Mouse (Mus musculus): ENCODE data around the gene 4933434E20Rik. TPM values are rescaled to one million over a fixed set of nuclear protein-coding genes. Genes with fewer than 3 reads are reported as not detected.

The 4933434E20Rik gene
- polyA plus RNA-seq (2012; ENCODE audit: low replicate concordance): 1.9 and 19.3 TPM in 2 replicates

DNA sequence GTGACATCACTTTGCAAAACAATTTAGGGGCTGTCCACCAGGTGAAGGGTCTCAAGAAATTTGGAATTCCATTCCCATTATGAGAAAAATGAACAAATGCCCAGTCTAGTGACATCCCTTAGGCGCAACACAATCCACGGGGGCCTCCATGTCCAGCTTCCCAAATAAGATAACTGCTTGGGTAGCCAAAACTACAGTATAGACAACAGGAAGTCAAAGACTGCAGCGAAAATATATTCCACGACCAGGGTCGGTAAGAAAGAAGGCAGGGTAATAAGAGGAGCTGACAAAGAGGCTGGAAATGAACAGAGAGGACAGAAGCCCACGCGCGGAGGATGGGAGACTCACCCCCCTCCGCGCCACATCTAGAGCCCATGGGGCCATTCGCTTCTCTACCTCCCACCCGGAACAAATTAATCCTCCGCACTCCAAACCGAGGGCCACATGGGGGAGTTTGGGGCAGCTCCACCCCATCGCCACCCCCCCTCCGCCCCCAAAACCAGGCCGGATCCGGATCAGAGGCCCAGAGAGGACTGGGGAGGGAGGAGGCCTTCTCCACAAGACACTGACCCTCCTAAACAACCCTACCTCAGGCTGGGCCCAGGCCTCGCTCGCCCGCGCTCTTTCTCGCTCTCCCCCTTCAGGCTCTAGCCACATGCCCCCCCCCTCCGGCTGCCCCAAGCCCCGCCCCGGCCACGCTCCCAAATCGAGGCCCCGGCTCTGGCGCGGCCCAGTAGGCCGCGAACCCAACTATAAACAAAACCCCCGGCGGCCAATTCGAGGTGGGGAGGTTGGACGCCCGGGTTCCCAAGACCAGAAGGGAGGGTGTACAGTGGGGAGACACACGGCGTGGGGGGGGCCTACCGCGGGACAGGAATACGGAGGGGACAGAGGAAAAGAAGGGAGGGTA, at the start of gene 4933434E20Rik:
4933434E20Rik (plus strand) TSS at position 196 of the 910 bp plus-strand sequence.

DNA sequence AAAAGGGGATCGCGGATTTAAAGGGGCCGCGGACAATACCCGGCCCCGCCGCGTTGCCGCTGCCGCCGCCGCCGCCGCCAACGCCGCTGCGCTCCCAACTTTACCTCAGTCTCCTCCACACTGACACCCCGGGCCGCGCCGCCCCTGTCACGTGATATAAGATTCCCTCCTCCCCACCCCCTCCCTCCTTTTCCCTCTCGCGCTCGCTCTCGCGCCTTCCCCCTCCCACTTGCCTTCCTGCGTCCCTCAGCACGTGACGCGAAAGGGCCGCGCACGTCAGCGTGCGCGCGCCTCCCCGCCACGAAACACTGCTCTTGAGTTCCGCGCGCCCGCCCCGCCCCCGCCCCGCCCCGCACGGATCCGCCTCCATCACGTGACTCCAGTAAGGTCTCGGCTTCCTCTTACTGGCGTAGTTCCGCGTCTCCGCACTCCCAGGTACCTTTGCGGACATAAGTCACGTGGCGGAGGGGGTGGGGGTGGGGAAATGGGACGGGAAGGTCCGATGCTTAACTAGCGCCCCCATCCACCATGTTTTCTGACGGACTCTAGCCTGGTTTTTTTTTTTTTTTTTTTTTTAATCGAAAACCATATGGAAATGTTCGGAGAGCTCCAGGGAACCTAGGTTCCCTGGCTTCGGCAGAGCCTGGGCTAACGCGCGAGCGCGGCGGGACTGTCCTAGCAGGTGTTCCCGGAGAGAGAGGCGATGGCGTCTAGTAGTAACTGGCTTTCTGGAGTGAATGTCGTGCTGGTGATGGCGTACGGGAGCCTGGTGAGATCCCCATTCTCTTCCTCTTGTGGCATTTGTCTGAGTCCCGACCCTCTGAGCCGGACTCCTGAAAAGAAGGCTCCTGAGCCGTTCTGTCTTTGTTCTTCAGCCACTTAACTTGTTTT, 1.2 kb downstream of the 4933434E20Rik start, which contains the start of gene Ubap2l:
Ubap2l (minus strand) TSS at position 278 of the 891 bp plus-strand sequence.

DNA sequence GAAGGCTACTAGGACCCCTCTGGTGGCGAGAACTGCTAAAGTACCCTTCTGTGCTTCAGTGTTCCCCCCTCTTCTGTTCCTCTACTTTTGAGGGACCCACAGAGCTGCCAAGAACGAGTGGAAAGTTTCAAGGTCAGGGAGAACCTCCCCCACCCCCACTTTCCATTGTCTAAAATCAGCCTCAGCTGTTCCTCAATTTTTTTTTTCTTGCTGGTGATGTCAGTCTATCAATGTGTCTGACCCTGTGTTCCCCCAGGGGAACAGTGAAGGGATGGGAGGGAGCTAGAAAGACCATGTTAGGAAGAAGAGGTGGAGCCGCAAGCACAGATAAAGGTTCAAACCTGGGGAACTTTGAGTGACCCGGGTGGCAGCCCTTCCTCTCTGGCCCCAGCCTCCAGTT, 20.9 kb downstream of the 4933434E20Rik start, which contains the start of gene Tpm3:
Tpm3 (plus strand) TSS at position 356 of the 400 bp plus-strand sequence.

DNA sequence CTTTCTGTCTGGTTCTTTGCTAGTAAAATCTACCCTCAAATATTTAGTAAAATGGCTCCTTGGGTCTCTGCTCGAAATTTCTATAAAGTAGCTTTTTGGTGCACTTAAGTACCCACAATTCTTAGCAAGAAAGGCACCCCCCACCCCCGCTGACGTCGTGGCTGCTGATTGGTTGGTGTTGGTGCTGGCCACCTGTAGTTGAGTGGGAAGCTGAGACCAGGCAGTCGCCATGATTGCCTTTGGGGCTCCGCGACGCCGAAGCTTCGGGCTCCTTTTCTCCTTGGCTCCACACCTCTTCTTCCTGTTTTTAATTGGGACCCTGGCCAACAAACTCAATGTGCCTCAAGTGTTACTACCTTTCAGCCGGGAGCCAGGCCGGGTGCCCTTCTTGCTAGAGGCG, 52.5 kb downstream of the 4933434E20Rik start, which contains the start of gene Nup210l:
Nup210l (plus strand) TSS at position 195 of the 400 bp plus-strand sequence.

Other genes starting within 250 kb of the 4933434E20Rik start
- gene She, start 220.3 kb upstream of the 4933434E20Rik start, polyA plus RNA-seq (2012; ENCODE audit: low replicate concordance): 0.24 and 0.33 TPM in 2 replicates
- gene Il6ra, start 138.4 kb upstream of the 4933434E20Rik start, polyA plus RNA-seq (2012; ENCODE audit: low replicate concordance): 5.9 and 8.4 TPM in 2 replicates
- 1.8 and 6.2 TPM in 2 replicates for gene Atp8b2, start 88.1 kb upstream of the 4933434E20Rik start, polyA plus RNA-seq (2012; ENCODE audit: low replicate concordance)
- gene Hax1, start 52.9 kb upstream of the 4933434E20Rik start, polyA plus RNA-seq (2012; ENCODE audit: low replicate concordance): 8.6 and 32.9 TPM in 2 replicates
- 141 and 192 TPM in 2 replicates for gene Ubap2l, start 992 bp downstream of the 4933434E20Rik start, polyA plus RNA-seq (2012; ENCODE audit: low replicate concordance)
- gene Tpm3, start 21.0 kb downstream of the 4933434E20Rik start, polyA plus RNA-seq (2012; ENCODE audit: low replicate concordance): 36.5 and 81.5 TPM in 2 replicates
- not detected in 2 replicates for gene Nup210l, start 52.5 kb downstream of the 4933434E20Rik start, polyA plus RNA-seq (2012; ENCODE audit: low replicate concordance)
- 161 and 228 TPM in 2 replicates for gene Rps27, start 162.0 kb downstream of the 4933434E20Rik start, polyA plus RNA-seq (2012; ENCODE audit: low replicate concordance)
- 1.1 and 1.8 TPM in 2 replicates for gene Rab13, start 162.1 kb downstream of the 4933434E20Rik start, polyA plus RNA-seq (2012; ENCODE audit: low replicate concordance)
- gene Jtb, start 180.0 kb downstream of the 4933434E20Rik start, polyA plus RNA-seq (2012; ENCODE audit: low replicate concordance): 135 and 244 TPM in 2 replicates
- gene Creb3l4, start 191.9 kb downstream of the 4933434E20Rik start, polyA plus RNA-seq (2012; ENCODE audit: low replicate concordance): 0.17 TPM in 1 of 2 replicates, not detected in the other
- gene Slc39a1, start 196.5 kb downstream of the 4933434E20Rik start, polyA plus RNA-seq (2012; ENCODE audit: low replicate concordance): 9.7 and 11.5 TPM in 2 replicates
- 53.2 and 125 TPM in 2 replicates for gene Crtc2, start 202.5 kb downstream of the 4933434E20Rik start, polyA plus RNA-seq (2012; ENCODE audit: low replicate concordance)
- 101 and 197 TPM in 2 replicates for gene Dennd4b, start 213.5 kb downstream of the 4933434E20Rik start, polyA plus RNA-seq (2012; ENCODE audit: low replicate concordance)
- 3.4 and 5.4 TPM in 2 replicates for gene Gatad2b, start 241.5 kb downstream of the 4933434E20Rik start, polyA plus RNA-seq (2012; ENCODE audit: low replicate concordance)